Mouse (Mus musculus): ENCODE measurements around the gene Rem1. TPM values are rescaled to one million over a fixed set of nuclear protein-coding genes. Genes with fewer than 3 reads are reported as not detected.

Rem1 gene
- polyA plus RNA-seq, 2 experiments, result 2.6 to 3.9 TPM

- TF ChIP-seq POLR2A (IDR thresholded peaks at IDR 0.05; ENCODE audit: borderline replicate concordance, extremely low read depth, insufficient read depth, insufficient read length), result no peak
- Histone ChIP-seq H3K4me1 (ENCODE audit: control insufficient read depth, insufficient read depth, low read length) (peaks cover 8% of the 10 kb centered on the region; the same call in 1 of the 2 replicates), H3K36me3 (ENCODE audit: control insufficient read depth, insufficient read depth, low read length) (no peaks in the 10 kb centered on the region), H3K27ac (replicated peaks; ENCODE audit: low read depth, low read length) (no peak overlapping the region), H3K9ac (ENCODE audit: low read depth, low read length, severe bottlenecking) (no peak overlapping the region), H3K4me3 (replicated peaks; ENCODE audit: low read length) (no peak overlapping the region), H3K4me2 (replicated peaks; ENCODE audit: low read depth, low read length, severe bottlenecking) (no peak overlapping the region), H3K9me3 (ENCODE audit: control insufficient read depth, low read length) (no peaks in the 10 kb centered on the region), H3K27me3 (ENCODE audit: control insufficient read depth, insufficient read depth, low read length) (peaks cover 32% of the 10 kb centered on the region)
- no peak for DNase-seq (ENCODE audit: low spot score)
- ATAC-seq (ENCODE audit: low FRiP score, low read depth), result no peak
- 48% methylated on average over 17 of the region's 17 CpGs for WGBS
These were observed 1.3 kb downstream of the Rem1 start for GRCm38 (mm10) chr2:152628066-152628465.

DNA sequence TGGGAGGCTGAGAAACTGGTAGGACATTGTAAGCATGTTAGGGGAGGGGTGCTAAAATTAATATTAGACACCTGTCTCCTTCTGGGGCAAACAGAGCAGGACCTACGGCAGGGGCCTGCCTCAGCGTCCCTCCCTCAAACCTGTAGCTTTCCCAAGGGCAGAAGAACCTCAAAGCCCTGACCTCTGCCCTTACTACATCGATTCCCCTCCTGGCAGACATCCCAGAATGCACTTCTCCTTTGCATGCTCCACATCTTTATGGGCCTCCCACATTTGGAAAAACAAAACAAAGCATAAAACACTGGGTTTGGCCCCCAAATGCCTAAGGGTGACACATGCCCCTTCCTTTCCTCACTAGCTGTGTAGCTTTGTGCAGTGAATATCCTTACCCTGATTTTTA lies 2.5 kb downstream of the Rem1 start:
- Histone ChIP-seq H3K9me3 (ENCODE audit: control insufficient read depth, low read length) (no peaks in the 10 kb centered on the region), H3K36me3 (ENCODE audit: control insufficient read depth, insufficient read depth, low read length) (no peaks in the 10 kb centered on the region), H3K27me3 (ENCODE audit: control insufficient read depth, insufficient read depth, low read length) (peaks cover 32% of the 10 kb centered on the region), H3K4me2 (replicated peaks; ENCODE audit: low read depth, low read length, severe bottlenecking) (no peak overlapping the region), H3K9ac (ENCODE audit: low read depth, low read length, severe bottlenecking) (no peak overlapping the region), H3K27ac (replicated peaks; ENCODE audit: low read depth, low read length) (no peak overlapping the region), H3K4me1 (ENCODE audit: control insufficient read depth, insufficient read depth, low read length) (peaks cover 12% of the 10 kb centered on the region; the same call in 1 of the 2 replicates), H3K4me3 (replicated peaks; ENCODE audit: low read length) (no peak overlapping the region)
- DNase-seq (ENCODE audit: low spot score) (no peak), ATAC-seq (ENCODE audit: low FRiP score, low read depth) (no peak)
- no peak for TF ChIP-seq POLR2A (IDR thresholded peaks at IDR 0.05; ENCODE audit: borderline replicate concordance, extremely low read depth, insufficient read depth, insufficient read length)
- WGBS, result 45% methylated on average over 3 of the region's 3 CpGs

GRCm38 (mm10) chr2:152629904-152630303 lies 3.2 kb downstream of the Rem1 start:
- WGBS, result 84% methylated on average over 6 of the region's 6 CpGs
- H3K27ac ChIP-seq (replicated peaks; ENCODE audit: low read depth, low read length), result no peak overlapping the region
- H3K9me3 ChIP-seq (ENCODE audit: control insufficient read depth, low read length), result no peaks in the 10 kb centered on the region
- no peak for DNase-seq (ENCODE audit: low spot score)
- ATAC-seq (ENCODE audit: low FRiP score, low read depth), result no peak
- H3K27me3 ChIP-seq (ENCODE audit: control insufficient read depth, insufficient read depth, low read length), result peaks cover 32% of the 10 kb centered on the region
- no peak overlapping the region for H3K9ac ChIP-seq (ENCODE audit: low read depth, low read length, severe bottlenecking)
- no peak overlapping the region for H3K4me3 ChIP-seq (replicated peaks; ENCODE audit: low read length)
- no peak overlapping the region for H3K4me2 ChIP-seq (replicated peaks; ENCODE audit: low read depth, low read length, severe bottlenecking)
- peaks cover 12% of the 10 kb centered on the region; the same call in 1 of the 2 replicates for H3K4me1 ChIP-seq (ENCODE audit: control insufficient read depth, insufficient read depth, low read length)
- no peak for TF ChIP-seq POLR2A (IDR thresholded peaks at IDR 0.05; ENCODE audit: borderline replicate concordance, extremely low read depth, insufficient read depth, insufficient read length)
- no peaks in the 10 kb centered on the region for H3K36me3 ChIP-seq (ENCODE audit: control insufficient read depth, insufficient read depth, low read length)

GRCm38 (mm10) chr2:152633334-152633733 lies 6.6 kb downstream of the Rem1 start:
- peak; percentile 28; the same call in 1 of the 2 replicates for ATAC-seq (ENCODE audit: low FRiP score, low read depth)
- Histone ChIP-seq H3K27me3 (ENCODE audit: control insufficient read depth, insufficient read depth, low read length) (peaks cover 3% of the 10 kb centered on the region; the same call in 1 of the 2 replicates), H3K9me3 (ENCODE audit: control insufficient read depth, low read length) (no peaks in the 10 kb centered on the region), H3K36me3 (ENCODE audit: control insufficient read depth, insufficient read depth, low read length) (no peaks in the 10 kb centered on the region), H3K27ac (replicated peaks; ENCODE audit: low read depth, low read length) (no peak overlapping the region), H3K4me2 (replicated peaks; ENCODE audit: low read depth, low read length, severe bottlenecking) (peak overlapping the region; percentile 18), H3K9ac (ENCODE audit: low read depth, low read length, severe bottlenecking) (no peak overlapping the region), H3K4me3 (replicated peaks; ENCODE audit: low read length) (no peak overlapping the region), H3K4me1 (ENCODE audit: control insufficient read depth, insufficient read depth, low read length) (peaks cover 15% of the 10 kb centered on the region)
- WGBS, result 30% methylated on average over 17 of the region's 17 CpGs
- no peak for DNase-seq (ENCODE audit: low spot score)
- TF ChIP-seq POLR2A (IDR thresholded peaks at IDR 0.05; ENCODE audit: borderline replicate concordance, extremely low read depth, insufficient read depth, insufficient read length), result no peak

DNA sequence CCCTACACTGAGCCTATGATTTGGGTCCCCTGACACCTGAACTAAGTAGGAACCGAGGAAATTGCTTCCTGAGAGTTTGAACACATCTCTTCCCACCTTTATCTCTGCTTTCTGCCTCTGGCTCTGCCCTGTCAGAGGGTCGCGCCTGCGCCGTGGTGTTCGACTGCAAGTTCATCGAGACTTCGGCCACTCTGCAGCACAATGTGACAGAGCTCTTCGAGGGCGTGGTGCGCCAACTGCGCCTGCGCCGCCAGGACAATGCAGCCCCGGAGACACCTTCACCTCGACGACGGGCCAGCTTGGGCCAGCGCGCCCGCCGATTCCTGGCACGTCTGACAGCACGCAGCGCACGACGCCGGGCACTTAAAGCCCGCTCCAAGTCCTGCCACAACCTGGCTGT lies 7.6 kb downstream of the Rem1 start:
- Histone ChIP-seq H3K4me1 (ENCODE audit: control insufficient read depth, insufficient read depth, low read length) (peaks cover 15% of the 10 kb centered on the region), H3K9ac (ENCODE audit: low read depth, low read length, severe bottlenecking) (no peak overlapping the region), H3K9me3 (ENCODE audit: control insufficient read depth, low read length) (no peaks in the 10 kb centered on the region), H3K36me3 (ENCODE audit: control insufficient read depth, insufficient read depth, low read length) (no peaks in the 10 kb centered on the region), H3K27me3 (ENCODE audit: control insufficient read depth, insufficient read depth, low read length) (no peaks in the 10 kb centered on the region), H3K4me2 (replicated peaks; ENCODE audit: low read depth, low read length, severe bottlenecking) (no peak overlapping the region), H3K27ac (replicated peaks; ENCODE audit: low read depth, low read length) (no peak overlapping the region), H3K4me3 (replicated peaks; ENCODE audit: low read length) (no peak overlapping the region)
- DNase-seq (ENCODE audit: low spot score) (no peak), ATAC-seq (ENCODE audit: low FRiP score, low read depth) (no peak)
- no peak for TF ChIP-seq POLR2A (IDR thresholded peaks at IDR 0.05; ENCODE audit: borderline replicate concordance, extremely low read depth, insufficient read depth, insufficient read length)
- WGBS, result 68% methylated on average over 29 of the region's 29 CpGs

Data from limb, embryonic 14.5 days (tissue).